Mouse (Mus musculus) layer of hippocampus, postnatal 25 days (tissue): Measurements from ENCODE around the gene Rgs10. TPM values are rescaled to one million over a fixed set of nuclear protein-coding genes. Genes with fewer than 3 reads are reported as not detected.

ENCODE experiments used
- DNase-seq, 2 experiments: peaks; one replicate each; pipeline ENCODE4 v3.0.0; 2022; ENCODE audit warnings: mixed read lengths in 2 of 2, low spot score in 1 of 2; ENCODE audit errors: extremely low spot score in 1 of 2
- total RNA-seq, 2 experiments: library from RNA; stranded (reverse); gene quantifications; 2 replicates each; pipeline ENCODE4 v1.2.3; 2021

The Rgs10 gene
- total RNA-seq, 2 experiments from 2014 or later, result 42.3 to 48.8 TPM

DNA sequence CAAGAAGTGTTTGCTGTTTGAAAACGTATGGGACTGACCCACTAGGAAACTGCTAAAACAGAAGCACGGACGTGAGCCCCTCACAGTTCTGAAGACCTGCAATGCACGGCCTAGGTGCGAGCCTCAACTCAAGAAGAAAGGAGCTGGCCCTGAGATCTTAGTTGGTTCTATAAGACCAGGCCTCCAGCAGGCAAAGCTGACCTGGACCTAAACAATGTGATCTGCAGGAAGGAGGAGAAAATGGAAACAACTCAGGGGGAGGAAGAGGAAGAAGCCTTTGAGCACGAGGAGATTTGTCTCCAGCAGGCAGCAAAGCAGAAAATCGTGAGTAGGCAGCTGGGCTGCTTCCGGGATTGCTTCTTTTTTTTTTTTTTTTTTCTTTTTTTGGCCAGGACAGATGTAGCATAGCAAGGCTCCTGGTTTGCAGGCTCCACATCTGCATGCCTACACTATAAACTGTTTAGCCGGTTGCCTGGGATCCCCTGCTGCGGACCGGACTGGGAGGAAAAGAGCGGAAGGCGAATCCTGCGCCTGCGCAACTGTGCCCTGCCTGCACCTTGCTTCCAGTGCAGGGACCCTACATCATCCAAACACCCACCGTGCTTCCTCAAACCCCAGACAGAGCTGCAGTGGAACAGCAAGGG is 39.3 kb downstream of the Rgs10 start:
- DNase-seq, result peak in 1 of 2 experiments; percentile 13

- no peak for DNase-seq
Observed at GRCm38 (mm10) chr7:128376206-128376701, 42.3 kb downstream of the Rgs10 start.

GRCm38 (mm10) chr7:128374156-128374555 is 44.4 kb downstream of the Rgs10 start:
- no peak for DNase-seq

GRCm38 (mm10) chr7:128373751-128374150 is 44.8 kb downstream of the Rgs10 start:
- no peak for DNase-seq

DNA sequence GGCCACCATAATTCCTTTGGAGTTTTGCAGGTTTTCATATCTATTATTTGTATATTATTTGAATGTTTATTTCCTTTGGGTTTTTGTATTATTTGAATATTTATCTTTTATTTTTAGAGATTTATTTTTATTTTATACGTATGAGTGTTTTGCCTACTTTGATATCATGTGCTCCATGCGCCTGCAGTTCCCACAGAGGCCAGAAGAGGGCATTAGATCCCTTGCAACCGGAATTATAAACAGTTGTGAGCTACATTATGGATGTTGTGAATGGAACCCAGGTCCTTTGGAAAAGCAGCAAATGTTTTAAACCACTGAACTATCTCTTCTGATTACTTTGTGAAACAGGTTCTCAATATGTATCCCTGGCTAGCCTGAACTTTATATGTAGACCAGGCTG is 46.2 kb downstream of the Rgs10 start:
- peak in 1 of 2 experiments; percentile 27 for DNase-seq

DNA sequence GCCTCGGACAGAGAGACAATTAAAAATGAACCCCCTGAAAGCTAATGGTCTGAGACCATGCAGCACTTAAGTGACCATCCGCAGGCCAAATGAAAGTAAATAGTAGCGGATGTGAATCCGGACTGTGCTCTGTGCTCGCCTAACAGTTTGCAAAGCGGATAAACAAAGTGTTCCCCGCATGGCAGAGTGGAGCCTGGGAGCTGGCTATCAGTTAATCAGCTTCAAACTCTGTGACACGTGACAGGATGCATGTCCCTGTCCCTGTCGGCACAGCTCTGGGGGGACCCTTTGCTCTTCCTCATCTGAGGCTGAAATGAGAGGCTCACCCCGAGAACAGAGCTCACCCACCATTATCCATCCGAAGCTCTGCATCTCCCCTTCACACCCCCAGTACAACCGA is 49.2 kb downstream of the Rgs10 start:
- no peak for DNase-seq

GRCm38 (mm10) chr7:128368828-128369227 is 49.7 kb downstream of the Rgs10 start:
- DNase-seq, result no peak

- DNase-seq, result no peak
Observed at GRCm38 (mm10) chr7:128366654-128367053, 51.9 kb downstream of the Rgs10 start.

- DNase-seq, result no peak
Observed at GRCm38 (mm10) chr7:128365096-128365715, 53.4 kb downstream of the Rgs10 start.

- DNase-seq, result no peak
Observed at GRCm38 (mm10) chr7:128364526-128364925, 54.0 kb downstream of the Rgs10 start.

DNA sequence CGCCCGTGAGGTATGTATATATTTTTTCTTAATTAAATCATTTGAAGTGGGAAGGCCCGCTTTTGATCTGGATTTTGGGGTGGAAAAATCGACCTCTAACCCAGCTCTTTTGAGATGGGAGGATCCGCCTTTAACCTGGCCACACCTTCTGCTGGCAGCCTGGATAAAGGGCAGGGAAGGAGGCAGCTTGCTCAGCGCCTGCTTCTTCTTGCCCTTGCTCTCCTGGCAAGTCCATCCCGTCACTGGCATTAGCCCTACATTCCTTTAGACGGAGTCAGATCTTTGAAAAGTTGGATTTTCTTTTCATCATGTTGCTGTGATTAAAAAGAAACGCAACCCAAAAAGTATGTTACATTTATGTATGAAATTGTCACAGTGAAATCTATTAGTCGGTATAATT is 54.8 kb downstream of the Rgs10 start:
- no peak for DNase-seq

- DNase-seq, result no peak
Observed at GRCm38 (mm10) chr7:128362916-128363315, 55.6 kb downstream of the Rgs10 start.

GRCm38 (mm10) chr7:128359741-128360140 is 58.8 kb downstream of the Rgs10 start:
- no peak for DNase-seq

GRCm38 (mm10) chr7:128359164-128359563 is 59.4 kb downstream of the Rgs10 start:
- no peak for DNase-seq

DNA sequence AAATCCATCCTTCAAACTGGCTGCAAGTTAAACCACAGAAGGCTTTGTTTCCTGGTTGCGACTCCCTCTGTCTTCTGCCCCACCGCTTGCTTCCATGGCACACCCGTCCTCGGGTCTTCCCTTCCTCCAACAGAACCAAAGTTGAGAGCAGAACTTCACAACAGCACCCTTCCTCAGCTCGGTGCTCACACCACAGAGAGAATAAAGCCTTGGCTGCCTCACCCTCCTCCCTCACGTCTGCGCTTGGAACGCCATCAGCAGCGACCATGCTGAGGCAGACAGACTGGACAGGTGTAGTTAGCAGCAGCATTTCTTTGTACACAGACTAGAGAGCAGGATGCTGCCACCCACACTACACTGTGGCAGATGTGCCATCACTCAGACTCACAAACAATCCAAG is 59.8 kb downstream of the Rgs10 start:
- no peak for DNase-seq

DNA sequence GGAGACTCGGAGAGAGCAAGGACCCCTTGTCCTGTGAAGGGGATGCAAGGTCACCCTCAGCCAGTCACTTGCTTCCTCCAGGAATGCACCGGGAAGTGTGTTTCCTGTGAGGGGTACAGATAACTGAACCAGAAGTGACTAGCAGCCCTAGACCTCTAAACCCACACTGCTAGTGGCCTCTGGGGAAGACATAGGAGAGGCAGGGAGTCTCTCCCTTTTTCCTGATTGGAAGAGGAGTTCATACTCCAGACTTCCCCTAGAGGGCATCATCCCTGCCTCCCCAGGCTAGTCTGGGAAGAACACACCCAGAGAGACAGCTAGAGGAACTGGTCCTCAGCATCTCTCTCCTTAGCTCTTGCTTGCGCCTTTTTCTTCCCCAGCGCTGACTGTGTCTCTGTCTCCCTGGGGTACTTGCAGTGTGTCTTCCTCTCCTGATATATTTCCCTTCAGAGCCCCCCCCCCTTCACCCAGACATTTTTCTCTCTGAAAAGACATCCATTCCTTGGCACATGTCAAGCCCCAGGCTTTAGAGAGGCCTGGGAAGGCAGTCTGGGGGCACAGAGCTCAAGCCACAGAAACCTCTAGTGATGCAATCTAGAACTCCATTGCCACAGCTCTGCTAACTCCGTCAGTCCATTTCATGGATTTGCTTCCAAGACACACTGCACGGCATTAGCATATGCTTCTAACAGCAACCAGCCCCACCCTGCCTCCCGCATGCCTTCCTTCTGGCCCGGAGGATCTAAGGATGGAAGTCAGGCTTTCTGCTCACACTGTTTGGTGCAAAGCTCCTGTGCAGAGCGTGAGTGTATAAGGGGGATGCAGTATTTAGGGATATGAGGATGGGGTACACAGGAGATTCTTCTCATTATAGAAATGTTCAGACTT is 61.4 kb downstream of the Rgs10 start:
- DNase-seq, result no peak

DNA sequence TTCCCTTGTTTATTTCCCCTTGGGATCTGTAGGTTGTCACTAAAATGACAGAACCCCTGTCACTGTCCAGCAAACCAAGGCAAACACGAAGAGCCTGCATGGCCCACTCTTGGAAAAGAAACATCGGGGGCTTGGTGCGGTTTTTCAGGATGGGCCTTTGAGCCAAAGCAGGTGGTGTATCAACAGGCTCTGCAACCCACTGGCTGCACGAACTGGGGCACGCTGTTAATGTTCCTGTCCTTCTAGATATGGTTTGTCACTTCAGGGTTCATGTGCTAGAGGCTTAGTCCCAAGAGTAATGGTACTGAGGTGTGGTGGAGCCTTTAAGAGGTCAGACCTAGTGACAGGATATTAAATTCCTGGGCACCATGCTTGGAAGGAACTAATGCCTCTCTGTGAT is 63.1 kb downstream of the Rgs10 start:
- DNase-seq, result no peak

- no peak for DNase-seq
Observed at GRCm38 (mm10) chr7:128352721-128353120, 65.8 kb downstream of the Rgs10 start.

DNA sequence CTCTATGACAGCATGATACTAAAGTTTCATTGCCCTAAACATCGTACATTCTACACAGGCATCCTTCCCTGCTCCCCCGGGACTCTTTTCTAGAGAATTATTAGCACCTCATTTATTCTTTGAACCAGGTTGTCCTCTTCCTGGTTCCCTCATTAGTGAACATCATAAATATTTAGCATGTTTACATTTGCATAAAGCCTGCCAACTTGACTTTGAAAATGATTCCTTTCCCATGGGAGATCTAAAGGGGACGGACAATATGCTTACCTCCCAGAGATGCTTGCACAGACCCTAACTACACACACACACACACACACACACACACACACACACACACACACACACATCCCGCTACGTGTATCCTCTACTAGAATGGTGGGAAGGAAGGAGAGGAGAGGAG is 67.4 kb downstream of the Rgs10 start:
- no peak for DNase-seq

DNA sequence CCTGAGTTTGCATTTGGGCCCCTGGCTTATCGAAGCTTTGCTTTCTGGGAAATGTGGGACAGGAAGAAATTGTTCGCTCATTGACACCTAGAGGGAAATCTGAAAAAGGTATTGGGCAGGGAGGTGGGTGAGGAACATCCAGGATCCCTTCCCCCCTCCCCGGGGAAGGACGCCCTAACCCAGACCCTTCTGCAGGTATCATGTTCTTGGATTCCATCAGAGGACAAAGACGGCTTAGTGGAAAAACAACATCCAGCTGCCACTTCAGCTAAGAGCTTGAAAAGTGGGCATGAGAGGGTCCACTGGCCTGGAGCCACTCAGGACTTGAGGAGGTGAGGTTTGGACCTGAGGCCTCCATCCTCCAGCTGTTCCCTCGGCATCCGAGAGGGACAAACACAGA is 68.2 kb downstream of the Rgs10 start:
- no peak for DNase-seq

DNA sequence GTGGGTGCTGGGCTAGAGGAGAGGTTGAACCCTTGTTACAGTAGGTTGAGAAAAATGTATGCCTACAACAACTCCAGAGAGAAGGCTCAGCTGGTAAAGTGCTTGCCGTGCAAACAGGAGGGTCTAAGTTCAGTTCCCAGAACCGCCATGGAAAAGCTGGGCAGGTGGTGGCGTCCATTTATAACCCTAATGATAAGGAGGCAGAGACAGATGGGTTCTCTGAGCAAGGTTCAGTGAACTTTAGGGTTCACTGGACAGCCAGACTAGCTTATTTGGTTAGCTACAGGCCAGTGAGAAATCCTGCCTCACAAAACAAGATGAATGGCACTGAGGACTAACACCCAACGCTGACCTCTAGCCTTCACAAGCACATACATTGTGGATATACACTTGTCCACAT is 68.8 kb downstream of the Rgs10 start:
- DNase-seq, result no peak
